ENCODE assay signal across 9 mouse cellular contexts in genomic region chr1:82189516-82189915, GRCm38 (mm10). TPM values are rescaled to one million over a fixed set of nuclear protein-coding genes. Genes with fewer than 3 reads are reported as not detected.
DNase-seq lines count a peak whose midpoint lies in the region; ATAC-seq and TF ChIP-seq lines count a peak whose summit lies in the region.
"Had no signal": no experiment of that assay in that cellular context is flagged by ENCODE, and none has a peak within 500 bp of the region (broad histone marks: within the 10 kb centered on the region; RNA-seq: fewer than 3 reads in every experiment).

No protein-coding gene starts in this region.

- H3K36me3 ChIP-seq in kidney, embryonic 15.5 days, result no peaks in the 10 kb centered on the region
- no peaks in the 10 kb centered on the region for H3K36me3 ChIP-seq in limb, embryonic 14.5 days (ENCODE audit: control insufficient read depth, insufficient read depth, low read length)
- H3K36me3 ChIP-seq in hindbrain, embryonic 13.5 days, result no peaks in the 10 kb centered on the region

- no peak overlapping the region for H3K27ac ChIP-seq in kidney, embryonic 15.5 days
- no peak overlapping the region for H3K27ac ChIP-seq in limb, embryonic 14.5 days (replicated peaks; ENCODE audit: low read depth, low read length)
- no peak overlapping the region for H3K27ac ChIP-seq in hindbrain, embryonic 13.5 days

- no peak overlapping the region for H3K9ac ChIP-seq in kidney, embryonic 15.5 days
- no peak overlapping the region for H3K9ac ChIP-seq in limb, embryonic 14.5 days (ENCODE audit: low read depth, low read length, severe bottlenecking)
- H3K9ac ChIP-seq in hindbrain, embryonic 13.5 days, result no peak overlapping the region

- no peaks in the 10 kb centered on the region for H3K4me1 ChIP-seq in kidney, embryonic 15.5 days
- H3K4me1 ChIP-seq in limb, embryonic 14.5 days (ENCODE audit: control insufficient read depth, insufficient read depth, low read length), result peaks cover 13% of the 10 kb centered on the region
- H3K4me1 ChIP-seq in hindbrain, embryonic 13.5 days (replicated peaks), result peaks cover 4% of the 10 kb centered on the region

- no peaks in the 10 kb centered on the region for H3K27me3 ChIP-seq in kidney, embryonic 15.5 days
- H3K27me3 ChIP-seq in limb, embryonic 14.5 days (ENCODE audit: control insufficient read depth, insufficient read depth, low read length), result no peaks in the 10 kb centered on the region
- H3K27me3 ChIP-seq in hindbrain, embryonic 13.5 days, result no peaks in the 10 kb centered on the region

- no peak for ATAC-seq in kidney, embryonic 15.5 days (replicated peaks; ENCODE audit: low FRiP score)
- peak; percentile 77; the same call in 1 of the 2 replicates for ATAC-seq in limb, embryonic 14.5 days (ENCODE audit: low FRiP score, low read depth)
- no peak for ATAC-seq in hindbrain, embryonic 13.5 days (ENCODE audit: low FRiP score)

- no peak overlapping the region for H3K4me2 ChIP-seq in kidney, embryonic 15.5 days
- no peak overlapping the region for H3K4me2 ChIP-seq in limb, embryonic 14.5 days (replicated peaks; ENCODE audit: low read depth, low read length, severe bottlenecking)
- no peak overlapping the region for H3K4me2 ChIP-seq in hindbrain, embryonic 13.5 days

- no peak overlapping the region for H3K4me3 ChIP-seq in kidney, embryonic 15.5 days (replicated peaks)
- H3K4me3 ChIP-seq in limb, embryonic 14.5 days (replicated peaks; ENCODE audit: low read length), result no peak overlapping the region
- no peak overlapping the region for H3K4me3 ChIP-seq in hindbrain, embryonic 13.5 days

- no peaks in the 10 kb centered on the region for H3K9me3 ChIP-seq in kidney, embryonic 15.5 days (replicated peaks)
- H3K9me3 ChIP-seq in limb, embryonic 14.5 days (ENCODE audit: control insufficient read depth, low read length), result no peaks in the 10 kb centered on the region
- no peaks in the 10 kb centered on the region for H3K9me3 ChIP-seq in hindbrain, embryonic 13.5 days

- WGBS in kidney, embryonic 15.5 days, result 28% methylated on average over 3 of the region's 3 CpGs
- 16% methylated on average over 3 of the region's 3 CpGs for WGBS in limb, embryonic 14.5 days
- 42% methylated on average over 3 of the region's 3 CpGs for WGBS in hindbrain, embryonic 13.5 days

- no peak for TF ChIP-seq POLR2A in limb, embryonic 14.5 days (IDR thresholded peaks at IDR 0.05; ENCODE audit: borderline replicate concordance, extremely low read depth, insufficient read depth, insufficient read length)

- peak; percentile 31 for DNase-seq in kidney, adult 18-20 months
- DNase-seq in adrenal gland, postnatal 4 days (ENCODE audit: low spot score in 2 of 2), result peak; percentile 13 to 52
- peak; percentile 19 to 38 for DNase-seq in kidney, adult 8-10 months
- DNase-seq in limb, embryonic 14.5 days (ENCODE audit: low spot score), result peak; percentile 44
- peak; percentile 60 for DNase-seq in right cerebral cortex, postnatal 4 days
- no peak for DNase-seq in spleen, postnatal 14 days (ENCODE audit: low spot score in 2 of 2)

RNA-seq across cellular contexts. Expression of gene Gm9747, which starts 43.4 kb away (rescaled TPM):
- polyA plus RNA-seq in kidney, embryonic 15.5 days (2015; fragmentation: Nextera tagmentation; extraction: Ambion mirVana), result 11.4 and 11.9 TPM in 2 replicates
- total RNA-seq in adrenal gland, postnatal 4 days (2021), result not detected
- 0.15 and 0.19 TPM in 2 replicates for polyA plus RNA-seq in limb, embryonic 14.5 days (2012; rRNA removed)
- polyA plus RNA-seq in limb, embryonic 14.5 days (2014; fragmentation: Nextera tagmentation; extraction: Ambion mirVana), result 44.9 and 45.2 TPM in 2 replicates
- 23.5 and 25.6 TPM in 2 replicates for polyA plus RNA-seq in hindbrain, embryonic 13.5 days (2015; fragmentation: Nextera tagmentation; extraction: Ambion mirVana)
- total RNA-seq: heart, postnatal 10 days had no signal

Comparison
In these comparisons a context has a peak if more than half of its experiments do, and no peak if none do; other contexts are left out.
1. DNase-seq: peak in kidney, adult 18-20 months (single experiment), adrenal gland, postnatal 4 days (2 of 2), kidney, adult 8-10 months (2 of 2), limb, embryonic 14.5 days (single experiment) and right cerebral cortex, postnatal 4 days (single experiment); none in spleen, postnatal 14 days (0 of 2).